Mouse (Mus musculus) ES-E14 (cell line): Measurements from ENCODE around the gene Ildr2. TPM values are rescaled to one million over a fixed set of nuclear protein-coding genes. Genes with fewer than 3 reads are reported as not detected.

ENCODE experiments used
- DNase-seq: peaks from one replicate; pipeline ENCODE4 v3.0.0-alpha.2; 2013; ENCODE audit warnings: low read depth, low spot score
- H3K27ac ChIP-seq: 2 replicates; pipeline ENCODE4 v1.5.1; 2012; ENCODE audit warnings: low read depth, mild to moderate bottlenecking, low read length, moderate library complexity, mixed read lengths; ENCODE audit not compliant: poor library complexity, insufficient read depth, severe bottlenecking
- H3K36me3 ChIP-seq: 2 replicates; pipeline ENCODE4 v1.6.1; 2012; ENCODE audit warnings: mild to moderate bottlenecking, low read length, moderate library complexity, mixed read lengths; ENCODE audit not compliant: control insufficient read depth, poor library complexity, insufficient read depth, severe bottlenecking
- H3K4me1 ChIP-seq, 2 experiments: fragments of 150-350 bp in 1 of 2; sonication (generic) in 1 of 2; 2 replicates each; pipeline ENCODE4 v1.6.1; 2012; ENCODE audit warnings: low read length in 2 of 2, mild to moderate bottlenecking in 1 of 2, mixed read lengths in 1 of 2; ENCODE audit not compliant: control insufficient read depth in 2 of 2, insufficient read depth in 2 of 2, poor library complexity in 1 of 2
- H3K4me3 ChIP-seq, 2 experiments: fragments of 150-350 bp in 1 of 2; sonication (generic) in 1 of 2; 2 replicates each; pipeline ENCODE4 v1.5.1; 2012; ENCODE audit warnings: low read length in 2 of 2, low read depth in 1 of 2, mild to moderate bottlenecking in 1 of 2, mixed read lengths in 1 of 2; ENCODE audit not compliant: insufficient read depth in 1 of 2, poor library complexity in 1 of 2, severe bottlenecking in 1 of 2
- H3K9ac ChIP-seq: 2 replicates; pipeline ENCODE4 v1.6.1; 2012; ENCODE audit warnings: low read depth, mild to moderate bottlenecking, low read length, mixed read lengths; ENCODE audit not compliant: poor library complexity, insufficient read depth, severe bottlenecking
- H3K9me3 ChIP-seq: fragments of 150-350 bp; sonication (generic); 2 replicates; pipeline ENCODE4 v1.6.1; 2012; ENCODE audit warnings: low read depth, mild to moderate bottlenecking, low read length; ENCODE audit not compliant: control insufficient read depth, insufficient read depth
- CHD2 ChIP-seq: IDR thresholded peaks from 2 replicates; pipeline ENCODE4 v1.6.1; 2014; ENCODE audit warnings: mild to moderate bottlenecking, low read depth, low read length, inconsistent platforms
- HCFC1 ChIP-seq: IDR thresholded peaks from 2 replicates; pipeline ENCODE4 v1.6.1; 2012; ENCODE audit warnings: low read length, inconsistent platforms, borderline replicate concordance; ENCODE audit not compliant: insufficient read depth
- MAFK ChIP-seq: IDR thresholded peaks from 2 replicates; pipeline ENCODE4 v1.6.1; 2014; ENCODE audit warnings: mild to moderate bottlenecking, low read depth, low read length, inconsistent platforms; ENCODE audit not compliant: insufficient read depth
- ZC3H11A ChIP-seq: IDR thresholded peaks from 2 replicates; pipeline ENCODE4 v1.6.1; 2012; ENCODE audit warnings: low read depth, mild to moderate bottlenecking, inconsistent platforms, low read length, borderline replicate concordance
- ZNF384 ChIP-seq: IDR thresholded peaks from 2 replicates; pipeline ENCODE4 v1.6.1; 2012; ENCODE audit warnings: low read depth, low read length, inconsistent platforms
- in situ Hi-C, 2 experiments: fragments of 600-800 bp; cut with MboI; formaldehyde crosslinking; loops; one replicate each; pipeline ENCODE4 v1.15.1; 2025; ENCODE audit warnings: low sequenced_read_pairs in 2 of 2, inconsistent platforms in 1 of 2; ENCODE audit not compliant: unreplicated experiment in 2 of 2
- total RNA-seq: library from RNA; depleted of rRNA; stranded (reverse); fragments of 300-350 nt; gene quantifications from 2 replicates; pipeline ENCODE4 v1.2.3, GENCODE M21; 2012; rRNA removed

Ildr2 gene
- total RNA-seq: 1.5 and 2.9 TPM in 2 replicates

GRCm38 (mm10) chr1:166253898-166254894, at the start of gene Ildr2:
TSS of gene Ildr2 (plus strand) at chr1:166254139.
- Histone ChIP-seq H3K9ac (peak within 1 kb of the TSS; percentile 62), H3K36me3 (no peaks in the 10 kb centered on the region), H3K27ac (no peak within 1 kb of the TSS), H3K9me3 (no peaks in the 10 kb centered on the region), H3K4me3 (peak within 1 kb of the TSS; percentile 61 to 67), H3K4me1 (0 out of 4 replicates have a peak, but pooled peaks cover 0 to 2% of the 10 kb centered on the region in 2 experiments)
- in situ Hi-C loops: no loop called here
- TF ChIP-seq ZNF384 (no peak), HCFC1 (no peak), MAFK (no peak), CHD2 (no peak), ZC3H11A (no peak)
- no peak for DNase-seq

GRCm38 (mm10) chr1:166204171-166204570, 49.8 kb upstream of the Ildr2 start:
- Histone ChIP-seq H3K4me1 (no peaks in the 10 kb centered on the region), H3K4me3 (no peak overlapping the region), H3K36me3 (no peaks in the 10 kb centered on the region), H3K9ac (no peak overlapping the region), H3K27ac (no peak overlapping the region), H3K9me3 (no peaks in the 10 kb centered on the region)
- DNase-seq: no peak
- in situ Hi-C loops: no loop called here
- TF ChIP-seq ZC3H11A (no peak), MAFK (no peak), HCFC1 (no peak), ZNF384 (no peak), CHD2 (no peak)

GRCm38 (mm10) chr1:166205159-166205558, 48.8 kb upstream of the Ildr2 start:
- Histone ChIP-seq H3K4me1 (no peaks in the 10 kb centered on the region), H3K4me3 (no peak overlapping the region), H3K36me3 (no peaks in the 10 kb centered on the region), H3K9me3 (no peaks in the 10 kb centered on the region), H3K9ac (no peak overlapping the region), H3K27ac (no peak overlapping the region)
- TF ChIP-seq HCFC1: no peak
- no peak for TF ChIP-seq MAFK
- TF ChIP-seq ZNF384: no peak
- no peak for TF ChIP-seq ZC3H11A
- no peak for TF ChIP-seq CHD2
- no peak for DNase-seq
- in situ Hi-C loops: no loop called here

GRCm38 (mm10) chr1:166209371-166209770, 44.6 kb upstream of the Ildr2 start:
- TF ChIP-seq ZNF384 (no peak), CHD2 (no peak), MAFK (no peak), HCFC1 (no peak), ZC3H11A (no peak)
- Histone ChIP-seq H3K9ac (no peak overlapping the region), H3K4me3 (no peak overlapping the region), H3K9me3 (no peaks in the 10 kb centered on the region), H3K4me1 (no peaks in the 10 kb centered on the region), H3K36me3 (no peaks in the 10 kb centered on the region), H3K27ac (no peak overlapping the region)
- in situ Hi-C loops: no loop called here
- no peak for DNase-seq
